Mouse (Mus musculus): ENCODE measurements at regions not wholly inside any gene's neighbourhood (a gene's known extent, or its start where the extent isn't known, plus 50 kb on each side); places are given as distances from the start of the nearest gene placed in this dataset.

- Histone ChIP-seq H3K9ac (ENCODE audit: insufficient read depth, low read depth, low read length, poor library complexity, severe bottlenecking) (no peak overlapping the region), H3K4me3 (ENCODE audit: insufficient read depth in 1 of 2, low read depth in 1 of 2, low read length in 2 of 2, poor library complexity in 1 of 2, severe bottlenecking in 1 of 2) (no peak overlapping the region), H3K36me3 (ENCODE audit: control insufficient read depth, insufficient read depth, low read length, poor library complexity, severe bottlenecking) (no peaks in the 10 kb centered on the region), H3K4me1 (ENCODE audit: control insufficient read depth in 2 of 2, insufficient read depth in 2 of 2, low read length in 2 of 2, poor library complexity in 1 of 2) (no peaks in the 10 kb centered on the region), H3K9me3 (ENCODE audit: control insufficient read depth, insufficient read depth, low read depth, low read length) (no peaks in the 10 kb centered on the region), H3K27ac (ENCODE audit: insufficient read depth, low read depth, low read length, poor library complexity, severe bottlenecking) (no peak overlapping the region)
- TF ChIP-seq ZNF384 (IDR thresholded peaks at IDR 0.05; ENCODE audit: low read depth, low read length): no peak
- TF ChIP-seq MAFK (IDR thresholded peaks at IDR 0.05; ENCODE audit: insufficient read depth, low read depth, low read length): no peak
- TF ChIP-seq HCFC1 (IDR thresholded peaks at IDR 0.05; ENCODE audit: borderline replicate concordance, insufficient read depth, low read length): no peak
- TF ChIP-seq ZC3H11A (IDR thresholded peaks at IDR 0.05; ENCODE audit: borderline replicate concordance, low read depth, low read length): no peak
- no peak for TF ChIP-seq CHD2 (IDR thresholded peaks at IDR 0.05; ENCODE audit: low read depth, low read length)
- in situ Hi-C loops (cut with MboI; ENCODE audit: low sequenced_read_pairs in 2 of 2, unreplicated experiment in 2 of 2): no loop called here
- DNase-seq (ENCODE audit: low read depth, low spot score): no peak
These were observed 268.7 kb downstream of the Efnb2 start for GRCm38 (mm10) chr8:8392303-8392702.

- no peak overlapping the region for H3K9ac ChIP-seq (ENCODE audit: insufficient read depth, low read depth, low read length, poor library complexity, severe bottlenecking)
- H3K9me3 ChIP-seq (ENCODE audit: control insufficient read depth, insufficient read depth, low read depth, low read length): no peaks in the 10 kb centered on the region
These were observed 269.7 kb downstream of the Efnb2 start for GRCm38 (mm10) chr8:8391321-8391720.

GRCm38 (mm10) chr8:8378248-8378647 lies 282.8 kb downstream of the Efnb2 start:
- no peak overlapping the region for H3K9ac ChIP-seq (ENCODE audit: insufficient read depth, low read depth, low read length, poor library complexity, severe bottlenecking)
- H3K4me1 ChIP-seq (ENCODE audit: control insufficient read depth in 2 of 2, insufficient read depth in 2 of 2, low read length in 2 of 2, poor library complexity in 1 of 2): no peaks in the 10 kb centered on the region
- no peak overlapping the region for H3K27ac ChIP-seq (ENCODE audit: insufficient read depth, low read depth, low read length, poor library complexity, severe bottlenecking)
- H3K36me3 ChIP-seq (ENCODE audit: control insufficient read depth, insufficient read depth, low read length, poor library complexity, severe bottlenecking): no peaks in the 10 kb centered on the region
- no peaks in the 10 kb centered on the region for H3K9me3 ChIP-seq (ENCODE audit: control insufficient read depth, insufficient read depth, low read depth, low read length)
- in situ Hi-C loops (cut with MboI; ENCODE audit: low sequenced_read_pairs in 2 of 2, unreplicated experiment in 2 of 2): no loop called here
- DNase-seq (ENCODE audit: low read depth, low spot score): no peak
- no peak for TF ChIP-seq MAFK (IDR thresholded peaks at IDR 0.05; ENCODE audit: insufficient read depth, low read depth, low read length)
- TF ChIP-seq ZC3H11A (IDR thresholded peaks at IDR 0.05; ENCODE audit: borderline replicate concordance, low read depth, low read length): no peak
- no peak for TF ChIP-seq HCFC1 (IDR thresholded peaks at IDR 0.05; ENCODE audit: borderline replicate concordance, insufficient read depth, low read length)
- TF ChIP-seq CHD2 (IDR thresholded peaks at IDR 0.05; ENCODE audit: low read depth, low read length): no peak
- TF ChIP-seq ZNF384 (IDR thresholded peaks at IDR 0.05; ENCODE audit: low read depth, low read length): no peak
- no peak overlapping the region for H3K4me3 ChIP-seq (ENCODE audit: insufficient read depth in 1 of 2, low read depth in 1 of 2, low read length in 2 of 2, poor library complexity in 1 of 2, severe bottlenecking in 1 of 2)

More at GRCm38 (mm10) chr8:8391321-8391720, 269.7 kb downstream of the Efnb2 start:
- no peak overlapping the region for H3K4me3 ChIP-seq (ENCODE audit: insufficient read depth in 1 of 2, low read depth in 1 of 2, low read length in 2 of 2, poor library complexity in 1 of 2, severe bottlenecking in 1 of 2)
- no peaks in the 10 kb centered on the region for H3K4me1 ChIP-seq (ENCODE audit: control insufficient read depth in 2 of 2, insufficient read depth in 2 of 2, low read length in 2 of 2, poor library complexity in 1 of 2)
- in situ Hi-C loops (cut with MboI; ENCODE audit: low sequenced_read_pairs in 2 of 2, unreplicated experiment in 2 of 2): no loop called here
- no peak for DNase-seq (ENCODE audit: low read depth, low spot score)
- no peaks in the 10 kb centered on the region for H3K36me3 ChIP-seq (ENCODE audit: control insufficient read depth, insufficient read depth, low read length, poor library complexity, severe bottlenecking)
- TF ChIP-seq CHD2 (IDR thresholded peaks at IDR 0.05; ENCODE audit: low read depth, low read length): no peak
- TF ChIP-seq HCFC1 (IDR thresholded peaks at IDR 0.05; ENCODE audit: borderline replicate concordance, insufficient read depth, low read length): no peak
- H3K27ac ChIP-seq (ENCODE audit: insufficient read depth, low read depth, low read length, poor library complexity, severe bottlenecking): no peak overlapping the region

GRCm38 (mm10) chr8:8376791-8377190 lies 284.3 kb downstream of the Efnb2 start:
- TF ChIP-seq ZNF384 (IDR thresholded peaks at IDR 0.05; ENCODE audit: low read depth, low read length) (no peak), HCFC1 (IDR thresholded peaks at IDR 0.05; ENCODE audit: borderline replicate concordance, insufficient read depth, low read length) (no peak), CHD2 (IDR thresholded peaks at IDR 0.05; ENCODE audit: low read depth, low read length) (no peak), ZC3H11A (IDR thresholded peaks at IDR 0.05; ENCODE audit: borderline replicate concordance, low read depth, low read length) (no peak), MAFK (IDR thresholded peaks at IDR 0.05; ENCODE audit: insufficient read depth, low read depth, low read length) (no peak)
- no peak for DNase-seq (ENCODE audit: low read depth, low spot score)
- H3K9ac ChIP-seq (ENCODE audit: insufficient read depth, low read depth, low read length, poor library complexity, severe bottlenecking): no peak overlapping the region
- in situ Hi-C loops (cut with MboI; ENCODE audit: low sequenced_read_pairs in 2 of 2, unreplicated experiment in 2 of 2): no loop called here
- H3K9me3 ChIP-seq (ENCODE audit: control insufficient read depth, insufficient read depth, low read depth, low read length): no peaks in the 10 kb centered on the region
- no peak overlapping the region for H3K4me3 ChIP-seq (ENCODE audit: insufficient read depth in 1 of 2, low read depth in 1 of 2, low read length in 2 of 2, poor library complexity in 1 of 2, severe bottlenecking in 1 of 2)
- no peak overlapping the region for H3K27ac ChIP-seq (ENCODE audit: insufficient read depth, low read depth, low read length, poor library complexity, severe bottlenecking)
- no peaks in the 10 kb centered on the region for H3K36me3 ChIP-seq (ENCODE audit: control insufficient read depth, insufficient read depth, low read length, poor library complexity, severe bottlenecking)
- H3K4me1 ChIP-seq (ENCODE audit: control insufficient read depth in 2 of 2, insufficient read depth in 2 of 2, low read length in 2 of 2, poor library complexity in 1 of 2): no peaks in the 10 kb centered on the region

GRCm38 (mm10) chr8:8376379-8376778 lies 284.7 kb downstream of the Efnb2 start:
- in situ Hi-C loops (cut with MboI; ENCODE audit: low sequenced_read_pairs in 2 of 2, unreplicated experiment in 2 of 2): no loop called here
- no peak for DNase-seq (ENCODE audit: low read depth, low spot score)
- no peak overlapping the region for H3K27ac ChIP-seq (ENCODE audit: insufficient read depth, low read depth, low read length, poor library complexity, severe bottlenecking)
- H3K36me3 ChIP-seq (ENCODE audit: control insufficient read depth, insufficient read depth, low read length, poor library complexity, severe bottlenecking): no peaks in the 10 kb centered on the region
- H3K9me3 ChIP-seq (ENCODE audit: control insufficient read depth, insufficient read depth, low read depth, low read length): no peaks in the 10 kb centered on the region
- no peak overlapping the region for H3K4me3 ChIP-seq (ENCODE audit: insufficient read depth in 1 of 2, low read depth in 1 of 2, low read length in 2 of 2, poor library complexity in 1 of 2, severe bottlenecking in 1 of 2)
- H3K9ac ChIP-seq (ENCODE audit: insufficient read depth, low read depth, low read length, poor library complexity, severe bottlenecking): no peak overlapping the region
- no peaks in the 10 kb centered on the region for H3K4me1 ChIP-seq (ENCODE audit: control insufficient read depth in 2 of 2, insufficient read depth in 2 of 2, low read length in 2 of 2, poor library complexity in 1 of 2)
- TF ChIP-seq MAFK (IDR thresholded peaks at IDR 0.05; ENCODE audit: insufficient read depth, low read depth, low read length) (no peak), HCFC1 (IDR thresholded peaks at IDR 0.05; ENCODE audit: borderline replicate concordance, insufficient read depth, low read length) (no peak), ZC3H11A (IDR thresholded peaks at IDR 0.05; ENCODE audit: borderline replicate concordance, low read depth, low read length) (no peak), CHD2 (IDR thresholded peaks at IDR 0.05; ENCODE audit: low read depth, low read length) (no peak), ZNF384 (IDR thresholded peaks at IDR 0.05; ENCODE audit: low read depth, low read length) (no peak)

Measured in ES-E14 (cell line).